Mouse (Mus musculus) ovary, adult 2 months (tissue): ENCODE results near the gene Pkdcc. TPM values are rescaled to one million over a fixed set of nuclear protein-coding genes. Genes with fewer than 3 reads are reported as not detected.

Source experiments
- polyA plus RNA-seq: library from polyadenylated mRNA; depleted of rRNA; stranded (reverse); fragments of >200 nt; gene quantifications from 2 replicates; pipeline ENCODE4 v1.2.3, GENCODE M21; 2012; rRNA removed

Gene Pkdcc
- polyA plus RNA-seq = 474 and 508 TPM in 2 replicates

DNA sequence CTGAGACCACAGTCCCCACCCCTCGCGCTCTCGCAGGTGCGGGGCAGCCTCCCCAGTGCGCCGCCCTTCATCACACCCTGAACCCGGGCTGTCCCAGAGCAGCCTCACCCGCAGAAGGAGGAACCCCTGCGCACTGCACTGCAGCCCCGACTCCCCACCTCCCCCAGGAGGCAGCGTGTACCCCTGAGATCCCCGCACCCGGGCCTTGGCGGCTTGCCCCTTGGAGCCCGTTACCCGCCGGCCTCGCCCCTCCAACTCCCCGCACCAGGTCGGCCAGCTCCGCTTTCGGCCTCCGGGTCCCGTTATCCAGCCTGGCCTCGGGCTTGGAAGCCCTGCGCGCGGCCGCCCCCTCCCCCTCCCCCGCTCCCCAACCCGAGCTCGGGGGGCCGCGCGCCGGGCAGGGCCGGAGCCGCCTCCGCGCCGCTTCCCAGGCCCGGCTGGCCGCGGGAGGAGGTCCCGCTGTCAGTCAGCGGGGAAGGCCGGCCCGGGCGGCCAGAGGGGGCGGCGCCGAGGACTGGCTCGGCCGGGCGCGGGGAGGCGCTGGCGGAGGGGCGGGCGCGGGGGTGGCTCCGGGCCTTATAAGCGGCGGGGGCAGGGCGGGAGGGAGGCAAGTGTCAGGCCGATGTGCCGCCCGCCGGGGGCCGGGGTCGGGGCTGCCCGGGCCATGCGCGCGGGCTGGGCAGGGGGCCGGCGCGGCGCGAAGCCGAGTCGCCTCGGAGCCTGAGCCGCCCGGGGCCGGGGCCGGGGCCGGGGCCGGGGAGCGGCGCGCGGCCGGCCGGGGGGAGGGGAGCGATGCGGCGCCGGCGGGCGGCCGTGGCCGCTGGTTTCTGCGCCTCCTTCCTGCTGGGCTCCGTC, at the start of gene Pkdcc:
Gene Pkdcc (plus strand): TSS at position 619 of the 855 bp plus-strand sequence.

Other genes starting within 250 kb of the Pkdcc start
- gene Eml4, start 135.6 kb downstream of the Pkdcc start, polyA plus RNA-seq = 11.7 and 12.4 TPM in 2 replicates